Mouse (Mus musculus) brain, embryonic 14.5 days (tissue): ENCODE results near the gene Camta1.

Experiments used
- CTCF ChIP-seq: fragments of 200-500 bp; IDR thresholded peaks from 2 replicates; pipeline ENCODE4 v1.5.1; 2012; ENCODE audit warnings: inconsistent platforms, mild to moderate bottlenecking, moderate library complexity, borderline replicate concordance; ENCODE audit not compliant: insufficient read depth, insufficient read length; ENCODE audit errors: extremely low read depth
- POLR2A ChIP-seq: fragments of 200-500 bp; IDR thresholded peaks from 2 replicates; pipeline ENCODE4 v1.6.1; 2012; ENCODE audit warnings: mild to moderate bottlenecking, inconsistent platforms, borderline replicate concordance; ENCODE audit not compliant: poor library complexity, insufficient read depth, insufficient read length, severe bottlenecking; ENCODE audit errors: extremely low read depth

DNA sequence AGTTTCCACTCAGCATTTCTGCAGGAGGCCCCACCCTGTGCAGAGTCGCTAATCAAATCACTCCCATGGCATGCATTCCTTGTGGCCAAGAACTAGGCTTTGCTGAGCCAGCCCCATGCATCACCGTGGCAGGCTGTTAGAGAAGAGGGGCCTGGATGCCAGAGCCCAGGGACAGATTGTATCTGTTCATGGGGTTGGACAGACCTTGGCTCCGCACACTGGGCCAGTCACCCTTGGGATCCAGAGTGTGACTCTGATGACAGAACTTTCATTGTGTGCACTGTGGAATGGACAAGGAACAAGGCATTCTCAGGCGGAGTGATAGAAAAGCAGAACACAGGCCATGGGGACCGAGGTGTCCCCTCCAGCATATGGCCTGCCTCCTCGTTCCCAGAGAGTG, 610.9 kb downstream of the Camta1 start:
- TF ChIP-seq POLR2A (no peak), CTCF (no peak)
